Mouse (Mus musculus): Measurements from ENCODE around the gene Cdca8.
"Not testable (repeated sequence)": the region's sequence is repeated elsewhere in the genome, so short reads cannot be mapped to it uniquely, and the experiment has no call there.

Gene Cdca8

GRCm38 (mm10) chr4:124939211-124939610 is at the start of gene Cdca8:
Gene Cdca8 (minus strand): TSS chr4:124939311.
- DNase-seq (ENCODE audit: low spot score in 2 of 2), result not testable (repeated sequence)

- DNase-seq (ENCODE audit: low spot score in 2 of 2), result no peak
Measured at GRCm38 (mm10) chr4:124988382-124988781, 49.3 kb upstream of the Cdca8 start.

- DNase-seq (ENCODE audit: low spot score in 2 of 2), result no peak
Measured at GRCm38 (mm10) chr4:124987711-124988097, 48.6 kb upstream of the Cdca8 start.

- DNase-seq (ENCODE audit: low spot score in 2 of 2), result no peak
Measured at GRCm38 (mm10) chr4:124986739-124987710, 47.9 kb upstream of the Cdca8 start.

GRCm38 (mm10) chr4:124985671-124986602 is 46.8 kb upstream of the Cdca8 start, which contains the start of gene Rspo1:
Gene Rspo1 (plus strand): TSS chr4:124986430.
- DNase-seq (ENCODE audit: low spot score in 2 of 2), result no peak

- DNase-seq (ENCODE audit: low spot score in 2 of 2), result no peak
Measured at GRCm38 (mm10) chr4:124984871-124985670, 46.0 kb upstream of the Cdca8 start.

GRCm38 (mm10) chr4:124983893-124984526 is 44.9 kb upstream of the Cdca8 start:
- DNase-seq (ENCODE audit: low spot score in 2 of 2), result no peak

GRCm38 (mm10) chr4:124978201-124978600 is 39.1 kb upstream of the Cdca8 start:
- DNase-seq (ENCODE audit: low spot score in 2 of 2), result no peak

- DNase-seq (ENCODE audit: low spot score in 2 of 2), result no peak
Measured at GRCm38 (mm10) chr4:124973296-124973695, 34.2 kb upstream of the Cdca8 start.

- DNase-seq (ENCODE audit: low spot score in 2 of 2), result no peak
Measured at GRCm38 (mm10) chr4:124972316-124972715, 33.2 kb upstream of the Cdca8 start.

- DNase-seq (ENCODE audit: low spot score in 2 of 2), result no peak
Measured at GRCm38 (mm10) chr4:124971094-124971493, 32.0 kb upstream of the Cdca8 start.

GRCm38 (mm10) chr4:124970677-124971076 is 31.6 kb upstream of the Cdca8 start:
- no peak for DNase-seq (ENCODE audit: low spot score in 2 of 2)

GRCm38 (mm10) chr4:124970194-124970593 is 31.1 kb upstream of the Cdca8 start:
- DNase-seq (ENCODE audit: low spot score in 2 of 2), result no peak

- no peak for DNase-seq (ENCODE audit: low spot score in 2 of 2)
Measured at GRCm38 (mm10) chr4:124969219-124969848, 30.2 kb upstream of the Cdca8 start.

- no peak for DNase-seq (ENCODE audit: low spot score in 2 of 2)
Measured at GRCm38 (mm10) chr4:124968711-124969110, 29.6 kb upstream of the Cdca8 start.

- no peak for DNase-seq (ENCODE audit: low spot score in 2 of 2)
Measured at GRCm38 (mm10) chr4:124964912-124965599, 25.9 kb upstream of the Cdca8 start.

GRCm38 (mm10) chr4:124962576-124962975 is 23.5 kb upstream of the Cdca8 start:
- DNase-seq (ENCODE audit: low spot score in 2 of 2), result no peak

- no peak for DNase-seq (ENCODE audit: low spot score in 2 of 2)
Measured at GRCm38 (mm10) chr4:124960940-124961339, 21.8 kb upstream of the Cdca8 start.

GRCm38 (mm10) chr4:124959062-124959461 is 20.0 kb upstream of the Cdca8 start:
- DNase-seq (ENCODE audit: low spot score in 2 of 2), result no peak

GRCm38 (mm10) chr4:124957284-124957683 is 18.2 kb upstream of the Cdca8 start:
- DNase-seq (ENCODE audit: low spot score in 2 of 2), result no peak

All from right cerebral cortex, postnatal 36 days (tissue).